Mouse (Mus musculus) T-helper 17 cell (primary cell): ENCODE data around the gene Cyp2s1.

ENCODE experiments used
- in situ Hi-C, 2 experiments: fragments of 300-600 bp; cut with MboI, MseI; formaldehyde crosslinking; loops; 1 replicate in 1 of 2; 2 replicates in 1 of 2; pipeline ENCODE4 v1.15.1; 2025; ENCODE audit warnings: high pct_unique_total_duplicates in 2 of 2

The Cyp2s1 gene

GRCm38 (mm10) chr7:25782744-25783143 is 34.0 kb downstream of the Cyp2s1 start:
- in situ Hi-C loops: loop anchor here in 1 of 2 experiments (25.0 kb wide), 1 partner anchor 1395 kb away; the partner anchor contains the start of gene Smg9

GRCm38 (mm10) chr7:25781937-25782610 is 34.6 kb downstream of the Cyp2s1 start:
- in situ Hi-C loops: loop anchor here in 1 of 2 experiments (25.0 kb wide), 1 partner anchor 1395 kb away; the partner anchor contains the start of gene Smg9

- in situ Hi-C loops: loop anchor here in 1 of 2 experiments (25.0 kb wide), 1 partner anchor 1394 kb away; the partner anchor contains the start of gene Smg9
Measured at GRCm38 (mm10) chr7:25781321-25781936, 35.3 kb downstream of the Cyp2s1 start.

- in situ Hi-C loops: loop anchor here in 1 of 2 experiments (25.0 kb wide), 1 partner anchor 1393 kb away; the partner anchor contains the start of gene Smg9
Measured at GRCm38 (mm10) chr7:25780753-25781152, 36.0 kb downstream of the Cyp2s1 start.

GRCm38 (mm10) chr7:25780021-25780420 is 36.7 kb downstream of the Cyp2s1 start:
- in situ Hi-C loops: loop anchor here in 1 of 2 experiments (25.0 kb wide), 1 partner anchor 1393 kb away; the partner anchor contains the start of gene Smg9

GRCm38 (mm10) chr7:25768229-25768628 is 48.5 kb downstream of the Cyp2s1 start:
- in situ Hi-C loops: no loop called here

GRCm38 (mm10) chr7:25766108-25766507 is 50.6 kb downstream of the Cyp2s1 start:
- in situ Hi-C loops: no loop called here

GRCm38 (mm10) chr7:25764221-25764620 is 52.5 kb downstream of the Cyp2s1 start:
- in situ Hi-C loops: no loop called here

GRCm38 (mm10) chr7:25763678-25764077 is 53.0 kb downstream of the Cyp2s1 start:
- in situ Hi-C loops: no loop called here

- in situ Hi-C loops: no loop called here
Measured at GRCm38 (mm10) chr7:25761354-25761753, 55.4 kb downstream of the Cyp2s1 start.

GRCm38 (mm10) chr7:25756011-25756410 is 60.7 kb downstream of the Cyp2s1 start:
- in situ Hi-C loops: loop anchor here (5.0 kb wide), 1 partner anchor 51 kb away; no protein-coding TSS in a partner anchor

GRCm38 (mm10) chr7:25755468-25755833 is 61.3 kb downstream of the Cyp2s1 start:
- in situ Hi-C loops: loop anchor here (5.0 kb wide), 1 partner anchor 52 kb away; no protein-coding TSS in a partner anchor

GRCm38 (mm10) chr7:25754738-25755467 is 61.8 kb downstream of the Cyp2s1 start, which contains the start of gene Hnrnpul1:
Gene Hnrnpul1, minus strand, starts transcription at chr7:25754757.
- in situ Hi-C loops: loop anchor here (5.0 kb wide), 1 partner anchor 52 kb away; no protein-coding TSS in a partner anchor

- in situ Hi-C loops: no loop called here
Measured at GRCm38 (mm10) chr7:25754439-25754737, 62.3 kb downstream of the Cyp2s1 start.

- in situ Hi-C loops: no loop called here
Measured at GRCm38 (mm10) chr7:25753643-25754438, 62.9 kb downstream of the Cyp2s1 start.

GRCm38 (mm10) chr7:25753076-25753475 is 63.6 kb downstream of the Cyp2s1 start:
- in situ Hi-C loops: no loop called here
